Mouse (Mus musculus) heart, postnatal 0 days (tissue): ENCODE data around the gene Syt12.

Source experiments
- CTCF ChIP-seq: IDR thresholded peaks from 2 replicates; pipeline ENCODE4 v1.5.1; 2016; ENCODE audit warnings: antibody characterized with exemption, control low read depth, low read depth
- EP300 ChIP-seq: IDR thresholded peaks from 2 replicates; pipeline ENCODE4 v1.6.1; 2016; ENCODE audit warnings: antibody characterized with exemption, low read depth

GRCm38 (mm10) chr19:4498062-4498933 lies 21.1 kb upstream of the Syt12 start, which contains the start of gene 2010003K11Rik:
- TF ChIP-seq CTCF, result no peak
- no peak for TF ChIP-seq EP300
